In genomic region chr7:144896294-144897218, GRCm38 (mm10) we compare ENCODE assay signal across 7 mouse cellular contexts. TPM values are rescaled to one million over a fixed set of nuclear protein-coding genes. Genes with fewer than 3 reads are reported as not detected.
A peak's percentile ranks its signal among the peaks of the same experiment; 100 is the strongest.
DNase-seq lines count a peak whose midpoint lies in the region; ATAC-seq and TF ChIP-seq lines count a peak whose summit lies in the region.

Gene Fgf15 (plus strand): TSS chr7:144896531.

- no peak for TF ChIP-seq CTCF in testis, adult 2 months (IDR thresholded peaks at IDR 0.05; ENCODE audit: control insufficient read depth, insufficient read depth, insufficient replicate concordance, low read depth, low read length)

- ATAC-seq in midbrain, embryonic 11.5 days (ENCODE audit: low FRiP score): peak; percentile 57

- TF ChIP-seq POLR2A in testis, adult 2 months (IDR thresholded peaks at IDR 0.05; ENCODE audit: control insufficient read depth, low read depth, low read length): no peak

- no peak within 1 kb of the TSS for H3K27ac ChIP-seq in testis, adult 2 months (ENCODE audit: control insufficient read depth, insufficient read depth, low read depth, low read length)
- H3K27ac ChIP-seq in embryonic facial prominence, embryonic 10.5 days (replicated peaks): peak within 1 kb of the TSS; percentile 74
- H3K27ac ChIP-seq in midbrain, embryonic 11.5 days (ENCODE audit: low read depth, low read length): peak within 1 kb of the TSS; percentile 67

- no peaks in the 10 kb centered on the region for H3K9me3 ChIP-seq in embryonic facial prominence, embryonic 10.5 days
- H3K9me3 ChIP-seq in midbrain, embryonic 11.5 days (ENCODE audit: control insufficient read depth, low read length): no peaks in the 10 kb centered on the region

- under 1% methylated on average over 65 of the region's 65 CpGs for WGBS in embryonic facial prominence, embryonic 10.5 days
- under 1% methylated on average over 64 of the region's 65 CpGs for WGBS in midbrain, embryonic 11.5 days

- peaks cover 22% of the 10 kb centered on the region for H3K4me1 ChIP-seq in testis, adult 2 months (ENCODE audit: control insufficient read depth, insufficient read depth, low read length)
- H3K4me1 ChIP-seq in embryonic facial prominence, embryonic 10.5 days: peaks cover 44% of the 10 kb centered on the region
- H3K4me1 ChIP-seq in midbrain, embryonic 11.5 days (ENCODE audit: control insufficient read depth, insufficient read depth, low read length): peaks cover 48% of the 10 kb centered on the region

- H3K4me2 ChIP-seq in midbrain, embryonic 11.5 days: peak within 1 kb of the TSS; percentile 89

- peak within 1 kb of the TSS; percentile 64 for H3K4me3 ChIP-seq in testis, adult 2 months (ENCODE audit: control insufficient read depth, low read depth, low read length)
- H3K4me3 ChIP-seq in embryonic facial prominence, embryonic 10.5 days: peak within 1 kb of the TSS; percentile 62
- H3K4me3 ChIP-seq in midbrain, embryonic 11.5 days (ENCODE audit: low read depth, low read length): peak within 1 kb of the TSS; percentile 60

- no peaks in the 10 kb centered on the region for H3K36me3 ChIP-seq in testis, adult 2 months (ENCODE audit: control insufficient read depth, insufficient read depth, low read length)
- no peaks in the 10 kb centered on the region for H3K36me3 ChIP-seq in embryonic facial prominence, embryonic 10.5 days (replicated peaks)
- H3K36me3 ChIP-seq in midbrain, embryonic 11.5 days (ENCODE audit: control insufficient read depth, insufficient read depth, low read length): no peaks in the 10 kb centered on the region

- peaks cover 8% of the 10 kb centered on the region for H3K27me3 ChIP-seq in testis, adult 2 months (ENCODE audit: control insufficient read depth, insufficient read depth, low read length)
- H3K27me3 ChIP-seq in embryonic facial prominence, embryonic 10.5 days (replicated peaks; ENCODE audit: low read depth, poor library complexity, severe bottlenecking): peaks cover 89% of the 10 kb centered on the region
- peaks cover 17% of the 10 kb centered on the region for H3K27me3 ChIP-seq in midbrain, embryonic 11.5 days (ENCODE audit: control insufficient read depth, insufficient read depth, low read length)

- peak within 1 kb of the TSS; percentile 73 for H3K9ac ChIP-seq in midbrain, embryonic 11.5 days (ENCODE audit: low read length)

- DNase-seq in testis, postnatal 14 days (ENCODE audit: low spot score): no peak
- peak; percentile 61 for DNase-seq in embryonic facial prominence, embryonic 10.5 days (ENCODE audit: low spot score)
- peak; percentile 15 for DNase-seq in induced T-regulatory cell, adult 2 months (ENCODE audit: low read depth)
- DNase-seq in midbrain, embryonic 11.5 days (ENCODE audit: low spot score, missing footprints): peak; percentile 96
- DNase-seq in adipocyte (ENCODE audit: low spot score): no peak
- no peak for DNase-seq in frontal cortex, postnatal 10 days (ENCODE audit: low spot score in 2 of 2)

RNA-seq across cellular contexts. Expression of gene Fgf15, which starts in this region (rescaled TPM):
- not detected in 2 replicates for polyA plus RNA-seq in testis, adult 2 months (2012; rRNA removed)
- 17.5 and 19.7 TPM in 2 replicates for polyA plus RNA-seq in embryonic facial prominence, embryonic 10.5 days (2016; fragmentation: Nextera tagmentation; extraction: Ambion mirVana)
- polyA plus RNA-seq in midbrain, embryonic 11.5 days (2014; fragmentation: Nextera tagmentation; extraction: Ambion mirVana): 89.0 and 104 TPM in 2 replicates

Comparison
In these comparisons a context has a peak if more than half of its experiments do, and no peak if none do; other contexts are left out.
1. RNA of gene Fgf15 (polyA plus RNA-seq): 89.0 to 104 TPM in midbrain, embryonic 11.5 days and 17.5 to 19.7 TPM in embryonic facial prominence, embryonic 10.5 days; not detected in testis, adult 2 months; every median in the first group is over 10 times any median in the second.
2. DNase-seq: peak in embryonic facial prominence, embryonic 10.5 days (single experiment), induced T-regulatory cell, adult 2 months (single experiment) and midbrain, embryonic 11.5 days (single experiment); none in testis, postnatal 14 days (single experiment), adipocyte (single experiment) and frontal cortex, postnatal 10 days (0 of 2).
3. Peak in every context shown above with its lines, with median percentiles within 50 percentile points of each other: H3K4me3 ChIP-seq.